Mouse (Mus musculus) embryonic facial prominence, embryonic 10.5 days (tissue): ENCODE measurements at regions not wholly inside any gene's neighbourhood (a gene's known extent, or its start where the extent isn't known, plus 50 kb on each side); places are given as distances from the start of the nearest gene placed in this dataset.

Experiments used
- DNase-seq: peaks from one replicate; pipeline ENCODE4 v3.0.0-alpha.2; 2017; ENCODE audit warnings: low spot score
- H3K27ac ChIP-seq: fragments of 300-500 bp; sonication (generic); replicated peaks from 2 replicates; pipeline ENCODE4 v1.5.1; 2016; ENCODE audit warnings: mild to moderate bottlenecking
- H3K27me3 ChIP-seq: fragments of 300-500 bp; sonication (generic); replicated peaks from 2 replicates; pipeline ENCODE4 v1.6.1; 2016; ENCODE audit warnings: low read depth, mild to moderate bottlenecking; ENCODE audit not compliant: poor library complexity, severe bottlenecking
- H3K36me3 ChIP-seq: fragments of 300-500 bp; sonication (generic); replicated peaks from 2 replicates; pipeline ENCODE4 v1.6.1; 2016; ENCODE audit warnings: mild to moderate bottlenecking, moderate library complexity
- H3K4me1 ChIP-seq: fragments of 300-500 bp; sonication (generic); 2 replicates; pipeline ENCODE4 v1.6.1; 2016
- H3K4me3 ChIP-seq: fragments of 300-500 bp; sonication (generic); 2 replicates; pipeline ENCODE4 v1.5.1; 2016; ENCODE audit warnings: mild to moderate bottlenecking, moderate library complexity
- H3K9me3 ChIP-seq: fragments of 300-500 bp; sonication (generic); 2 replicates; pipeline ENCODE4 v1.6.1; 2016; ENCODE audit warnings: mild to moderate bottlenecking
- WGBS: fragments of 180-500 bp; shearing (Covaris S2); methylation state at CpG from one replicate; pipeline ENCODE4 v1.1.7; 2016; 5-methylcytosine and 5-hydroxymethylcytosine counted together

DNA sequence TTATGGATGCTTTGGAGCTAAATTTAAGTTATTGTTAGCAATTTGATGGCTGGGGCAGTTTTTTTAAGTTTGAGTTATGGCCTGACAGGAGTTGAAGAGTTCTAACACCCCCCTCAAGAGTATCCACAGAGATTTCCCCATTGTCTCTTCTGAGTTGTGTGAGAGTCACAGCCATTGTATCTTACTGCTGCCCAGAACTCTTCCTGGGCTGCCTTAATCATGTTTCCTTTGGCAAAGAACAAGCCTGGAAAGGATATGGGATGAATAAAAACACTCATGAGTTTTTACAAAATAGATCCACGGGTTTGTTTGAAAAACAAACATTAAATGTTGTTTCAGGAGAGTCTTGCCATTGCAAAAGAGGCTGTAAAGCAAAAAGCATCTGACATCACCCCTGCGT is 343.5 kb upstream of the Gm11146 start:
- DNase-seq = no peak
- H3K4me1 ChIP-seq = no peaks in the 10 kb centered on the region
- 59% methylated on average over 2 of the region's 2 CpGs for WGBS

GRCm38 (mm10) chr16:77931025-77931723 is 329.3 kb upstream of the Gm11146 start:
- H3K4me3 ChIP-seq = no peak overlapping the region
- H3K27me3 ChIP-seq = no peaks in the 10 kb centered on the region

More for the DNA sequence above, 343.5 kb upstream of the Gm11146 start:
- no peaks in the 10 kb centered on the region for H3K27me3 ChIP-seq
- H3K36me3 ChIP-seq = no peaks in the 10 kb centered on the region
- H3K4me3 ChIP-seq = no peak overlapping the region
- H3K9me3 ChIP-seq = no peaks in the 10 kb centered on the region
- H3K27ac ChIP-seq = no peak overlapping the region

DNA sequence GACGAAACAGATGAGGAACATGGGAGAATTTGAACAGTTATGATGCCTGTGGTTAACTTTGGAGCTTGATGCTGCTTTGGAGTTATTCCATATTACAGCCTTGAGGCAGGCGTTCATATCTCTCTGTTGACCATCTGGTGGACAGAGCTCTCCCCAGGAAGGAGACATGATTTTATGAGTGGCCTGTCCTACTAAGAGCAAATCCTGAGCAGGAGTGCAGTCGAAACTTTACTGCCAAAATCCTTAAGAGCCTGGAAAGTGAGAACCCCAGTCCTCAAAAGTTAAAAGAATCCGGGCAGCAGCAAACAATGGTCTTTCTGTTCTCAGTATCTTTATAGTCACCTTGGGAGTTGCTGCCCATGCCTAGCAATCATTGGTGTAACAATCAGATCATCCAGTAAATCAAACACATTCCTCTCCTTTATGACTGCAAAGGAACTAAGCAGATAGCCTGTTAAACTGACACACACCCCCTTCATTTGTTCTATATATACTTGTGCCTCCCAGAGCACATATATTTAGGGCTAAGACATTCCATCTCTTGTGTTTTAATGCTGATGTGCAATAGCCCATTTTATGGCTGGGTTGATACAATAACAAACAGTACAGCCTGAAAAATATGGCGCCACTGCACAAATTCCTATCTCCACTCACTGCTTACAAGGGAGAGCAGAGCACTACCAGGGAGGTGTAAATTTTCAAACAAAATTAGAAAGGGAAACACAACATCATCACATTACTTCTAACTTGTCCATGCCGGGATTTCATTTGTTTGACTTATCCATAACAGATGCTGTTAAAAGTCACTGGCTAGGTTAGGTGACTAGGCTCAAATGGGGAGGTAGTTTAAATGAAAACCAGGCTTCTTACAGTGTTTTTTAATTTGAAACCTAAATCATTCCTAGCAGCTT is 312.5 kb upstream of the Gm11146 start:
- DNase-seq = no peak
- Histone ChIP-seq H3K9me3 (no peaks in the 10 kb centered on the region), H3K4me1 (peaks cover 7% of the 10 kb centered on the region), H3K36me3 (no peaks in the 10 kb centered on the region), H3K27me3 (no peaks in the 10 kb centered on the region), H3K27ac (no peak overlapping the region), H3K4me3 (no peak overlapping the region)
- 57% methylated on average over 6 of the region's 6 CpGs for WGBS

More at GRCm38 (mm10) chr16:77931025-77931723, 329.3 kb upstream of the Gm11146 start:
- WGBS = 89% methylated on average over 9 of the region's 9 CpGs
- Histone ChIP-seq H3K36me3 (no peaks in the 10 kb centered on the region), H3K9me3 (no peaks in the 10 kb centered on the region), H3K4me1 (no peaks in the 10 kb centered on the region), H3K27ac (no peak overlapping the region)
- DNase-seq = no peak

- H3K27me3 ChIP-seq = no peaks in the 10 kb centered on the region
- no peak overlapping the region for H3K4me3 ChIP-seq
- WGBS = 61% methylated on average over 2 of the region's 2 CpGs
- no peak overlapping the region for H3K27ac ChIP-seq
- no peaks in the 10 kb centered on the region for H3K4me1 ChIP-seq
- H3K36me3 ChIP-seq = no peaks in the 10 kb centered on the region
- no peaks in the 10 kb centered on the region for H3K9me3 ChIP-seq
- DNase-seq = no peak
Measured at GRCm38 (mm10) chr16:77894247-77894646, 292.4 kb upstream of the Gm11146 start.

DNA sequence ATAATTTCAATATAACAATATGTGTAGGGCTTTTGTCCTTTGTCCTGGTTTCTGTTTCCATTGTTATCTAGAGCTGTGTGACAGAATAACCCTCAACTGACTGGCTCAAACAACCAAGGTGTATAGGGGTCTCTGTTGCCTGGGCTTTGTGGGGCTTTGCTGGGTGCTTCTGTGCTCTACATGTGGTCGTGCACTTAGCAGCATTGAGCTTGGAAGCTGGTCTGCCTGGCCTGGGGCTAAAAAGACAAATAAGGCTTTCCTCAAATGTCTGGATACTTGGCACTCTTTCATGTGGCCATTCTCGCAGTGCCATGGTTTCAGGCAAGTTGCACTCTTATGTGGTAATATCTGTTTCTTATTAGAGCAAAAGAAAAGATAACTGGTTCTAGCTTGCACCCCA is 291.8 kb upstream of the Gm11146 start:
- no peak overlapping the region for H3K27ac ChIP-seq
- WGBS = 62% methylated on average over 2 of the region's 2 CpGs
- DNase-seq = no peak

DNA sequence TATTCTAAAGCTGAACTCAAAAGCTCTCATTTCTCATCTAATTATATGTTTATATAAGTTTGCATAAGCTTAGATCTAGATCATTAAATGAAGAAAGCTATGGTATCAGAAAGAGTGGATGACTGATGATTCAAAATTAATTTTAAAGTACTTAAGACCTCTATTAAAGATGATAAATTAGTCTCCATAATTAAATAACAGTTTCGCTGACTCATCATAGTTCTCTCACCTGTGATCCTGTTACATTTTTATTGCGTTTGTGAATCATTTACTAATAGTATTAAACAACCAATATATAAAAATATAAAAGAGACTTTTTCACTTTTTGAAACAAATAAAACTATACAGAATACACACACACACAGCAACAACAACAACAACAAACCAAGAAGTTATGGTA is 290.8 kb upstream of the Gm11146 start:
- Histone ChIP-seq H3K9me3 (no peaks in the 10 kb centered on the region), H3K27ac (no peak overlapping the region), H3K36me3 (no peaks in the 10 kb centered on the region), H3K27me3 (no peaks in the 10 kb centered on the region), H3K4me1 (no peaks in the 10 kb centered on the region), H3K4me3 (no peak overlapping the region)
- DNase-seq = no peak
- 96% methylated on average over 2 of the region's 2 CpGs for WGBS

More for the DNA sequence above, 291.8 kb upstream of the Gm11146 start:
- H3K9me3 ChIP-seq = no peaks in the 10 kb centered on the region
- no peak overlapping the region for H3K4me3 ChIP-seq
- no peaks in the 10 kb centered on the region for H3K4me1 ChIP-seq
- H3K27me3 ChIP-seq = no peaks in the 10 kb centered on the region
- H3K36me3 ChIP-seq = no peaks in the 10 kb centered on the region

DNA sequence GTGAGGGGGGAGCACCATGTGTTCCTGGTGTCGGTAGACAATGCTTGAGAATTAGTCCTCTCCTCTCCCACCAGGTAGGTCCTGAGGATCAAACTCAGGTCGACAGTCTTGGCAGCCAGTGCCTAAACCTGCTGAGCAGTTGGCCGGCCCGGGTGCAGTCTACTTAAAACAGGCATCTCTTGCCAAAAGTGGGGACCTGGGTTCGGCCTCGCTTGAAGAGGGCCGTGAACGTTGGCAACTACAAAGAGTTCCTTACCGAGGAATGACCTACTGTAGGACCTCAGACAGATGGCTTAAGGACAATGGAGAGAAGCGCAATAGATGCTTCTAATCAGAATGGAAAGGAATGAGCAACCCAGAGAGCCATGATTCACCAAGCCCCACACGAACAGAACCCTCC is 287.5 kb upstream of the Gm11146 start:
- 91% methylated on average over 11 of the region's 11 CpGs for WGBS
- H3K27me3 ChIP-seq = no peaks in the 10 kb centered on the region
- DNase-seq = no peak
- H3K9me3 ChIP-seq = no peaks in the 10 kb centered on the region
- no peak overlapping the region for H3K4me3 ChIP-seq
- H3K4me1 ChIP-seq = peaks cover 6% of the 10 kb centered on the region
- H3K27ac ChIP-seq = no peak overlapping the region
- H3K36me3 ChIP-seq = no peaks in the 10 kb centered on the region

DNA sequence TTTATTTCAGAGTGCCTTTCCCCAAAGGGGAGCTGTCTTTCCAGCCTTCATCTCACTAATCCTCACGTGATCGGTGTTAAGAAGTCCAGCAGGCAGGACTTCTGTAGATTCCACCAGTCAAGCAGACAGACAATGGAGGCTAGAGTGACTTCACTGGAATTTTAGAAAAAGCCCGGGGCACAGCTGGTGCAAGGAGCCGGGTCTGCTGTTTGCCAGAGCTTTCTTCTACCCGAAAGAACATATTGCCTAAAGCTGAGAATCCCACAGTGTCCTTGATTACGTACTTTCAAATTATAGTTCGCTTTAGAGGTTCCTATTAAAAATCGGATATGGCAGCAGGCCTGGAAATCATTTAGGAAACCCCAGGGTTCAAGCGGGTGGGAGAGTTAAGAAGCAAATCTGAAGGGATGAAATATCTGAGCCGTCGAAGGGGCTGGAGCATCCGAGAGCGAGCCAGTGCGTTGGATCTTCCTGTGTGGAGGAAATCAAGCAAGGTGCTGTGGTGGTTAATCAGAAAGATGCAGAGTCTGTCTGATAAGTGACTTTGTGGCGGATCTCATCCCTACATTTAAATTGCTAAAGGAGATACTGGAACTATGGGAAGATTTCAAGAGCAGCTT is 283.3 kb upstream of the Gm11146 start:
- Histone ChIP-seq H3K4me3 (no peak overlapping the region), H3K27ac (peak overlapping the region; percentile 24; the same call in 1 of the 2 replicates), H3K9me3 (no peaks in the 10 kb centered on the region), H3K36me3 (no peaks in the 10 kb centered on the region), H3K27me3 (no peaks in the 10 kb centered on the region), H3K4me1 (peaks cover 6% of the 10 kb centered on the region)
- DNase-seq = peak; percentile 39
- 55% methylated on average over 15 of the region's 15 CpGs for WGBS

GRCm38 (mm10) chr16:77884495-77884894 is 282.6 kb upstream of the Gm11146 start:
- DNase-seq = no peak
- Histone ChIP-seq H3K9me3 (no peaks in the 10 kb centered on the region), H3K4me3 (no peak overlapping the region), H3K36me3 (no peaks in the 10 kb centered on the region), H3K27me3 (no peaks in the 10 kb centered on the region), H3K4me1 (peaks cover 6% of the 10 kb centered on the region), H3K27ac (no peak overlapping the region)
- 93% methylated on average over 9 of the region's 9 CpGs for WGBS

DNA sequence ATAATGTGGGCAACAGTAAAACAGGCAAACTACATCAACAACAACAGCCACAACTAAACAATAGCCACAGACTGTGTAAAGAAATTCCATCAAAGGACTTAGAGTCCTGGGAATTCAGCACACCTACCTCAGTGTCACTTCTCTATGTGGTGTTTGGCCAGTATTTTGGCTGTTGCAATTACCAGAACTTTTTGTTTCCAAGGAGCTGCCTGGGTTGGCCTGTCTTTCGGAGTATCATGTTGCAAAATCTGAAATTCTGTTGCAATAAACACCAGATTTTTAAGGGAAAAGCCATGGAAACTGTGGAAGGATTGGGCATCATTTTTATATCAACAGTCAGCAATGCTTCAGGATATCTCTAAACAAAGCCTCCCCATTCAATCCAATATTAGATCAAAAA is 275.1 kb upstream of the Gm11146 start:
- Histone ChIP-seq H3K9me3 (no peaks in the 10 kb centered on the region), H3K36me3 (no peaks in the 10 kb centered on the region), H3K27ac (no peak overlapping the region), H3K4me1 (no peaks in the 10 kb centered on the region), H3K4me3 (no peak overlapping the region), H3K27me3 (no peaks in the 10 kb centered on the region)
- DNase-seq = no peak
- 90% methylated on average over 1 of the region's 1 CpGs for WGBS

DNA sequence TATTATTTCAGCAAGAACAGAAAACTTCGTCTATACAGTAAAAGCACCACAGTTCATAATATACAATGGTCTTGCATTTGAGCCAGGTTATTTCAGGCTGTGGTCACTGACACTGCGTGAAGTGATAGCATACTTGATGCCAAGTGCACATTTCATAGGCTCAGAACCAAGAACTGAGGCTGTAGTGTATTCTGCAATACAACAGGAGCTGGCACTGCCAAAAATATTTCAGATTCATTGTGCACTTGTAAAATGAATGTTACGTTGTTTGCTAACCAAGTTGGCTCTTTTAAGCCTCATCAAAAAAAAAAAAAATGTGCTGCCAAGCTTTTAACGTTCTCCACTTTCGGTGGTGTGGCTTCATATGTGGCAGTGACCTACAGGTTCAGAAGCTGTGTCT is 261.4 kb upstream of the Gm11146 start:
- Histone ChIP-seq H3K4me3 (no peak overlapping the region), H3K4me1 (no peaks in the 10 kb centered on the region), H3K27ac (no peak overlapping the region), H3K36me3 (no peaks in the 10 kb centered on the region), H3K9me3 (no peaks in the 10 kb centered on the region), H3K27me3 (no peaks in the 10 kb centered on the region)
- WGBS = 90% methylated on average over 5 of the region's 5 CpGs
- DNase-seq = no peak

GRCm38 (mm10) chr16:77852066-77852781 is 250.3 kb upstream of the Gm11146 start:
- Histone ChIP-seq H3K9me3 (no peaks in the 10 kb centered on the region), H3K4me1 (no peaks in the 10 kb centered on the region), H3K36me3 (no peaks in the 10 kb centered on the region), H3K4me3 (no peak overlapping the region), H3K27me3 (no peaks in the 10 kb centered on the region), H3K27ac (no peak overlapping the region)
- no peak for DNase-seq
- WGBS = 78% methylated on average over 6 of the region's 6 CpGs
